Mouse (Mus musculus) megakaryocyte-erythroid progenitor cell, adult 5-6 weeks (primary cell): ENCODE results near the gene Pet2. TPM values are rescaled to one million over a fixed set of nuclear protein-coding genes. Genes with fewer than 3 reads are reported as not detected.

Experiments used
- ATAC-seq: replicated peaks from 2 replicates; pipeline ENCODE4 v1.8.0; 2016; ENCODE audit warnings: mild to moderate bottlenecking, inconsistent platforms; ENCODE audit not compliant: severe bottlenecking, poor library complexity, low FRiP score, low TSS enrichment
- total RNA-seq, 2 experiments: library from RNA; stranded (forward) in 1 of 2; stranded (reverse) in 1 of 2; fragments of 200-1000, 215-1000 nt in 1 of 2; fragments of >200 nt in 1 of 2; fragmentation: Nextera tagmentation in 1 of 2; gene quantifications; 2 replicates each; pipeline ENCODE4 v1.2.3; 2014 to 2017

Pet2 gene
- total RNA-seq (2014; fragmentation: Nextera tagmentation) = not detected in 2 replicates
- total RNA-seq (2017) = not detected in 2 replicates

DNA sequence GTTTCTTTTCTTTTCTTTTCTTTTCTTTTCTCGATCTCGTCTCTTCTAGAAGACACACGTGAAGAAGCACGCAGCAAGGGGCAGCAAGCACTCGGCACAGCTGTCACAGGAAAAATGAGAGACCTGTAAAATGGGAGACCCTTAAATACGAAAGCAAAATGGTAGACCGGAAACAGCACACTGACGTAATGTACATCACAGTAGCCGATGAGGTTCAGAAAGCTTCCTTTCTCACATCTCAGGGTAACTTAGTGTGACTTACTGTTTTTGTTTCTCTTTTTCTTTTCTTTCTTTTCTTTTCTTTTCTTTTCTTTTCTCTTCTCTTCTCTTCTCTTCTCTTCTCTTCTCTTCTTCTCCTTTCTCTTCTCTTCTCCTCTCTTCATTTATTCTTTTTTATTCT lies at the start of gene Pet2:
TSS of gene Pet2 (minus strand) at position 101 of the 400 bp plus-strand sequence.
- no peak for ATAC-seq
